Mouse (Mus musculus) forebrain, embryonic 13.5 days (tissue): Measurements from ENCODE around the gene Smarcal1. TPM values are rescaled to one million over a fixed set of nuclear protein-coding genes. Genes with fewer than 3 reads are reported as not detected.
A peak's percentile ranks its signal among the peaks of the same experiment; 100 is the strongest.

Source experiments
- ATAC-seq: fragments of 200-750 bp; cut with Nextera tagmentation; 2 replicates; pipeline ENCODE4 v1.8.0; 2017
- H3K27ac ChIP-seq: fragments of 300-500 bp; sonication (generic); 2 replicates; pipeline ENCODE4 v1.5.1; 2015; ENCODE audit warnings: inconsistent platforms, mild to moderate bottlenecking, moderate library complexity
- H3K27me3 ChIP-seq: fragments of 300-500 bp; sonication (generic); 2 replicates; pipeline ENCODE4 v1.6.1; 2015; ENCODE audit warnings: mild to moderate bottlenecking, inconsistent platforms
- H3K36me3 ChIP-seq: fragments of 300-500 bp; sonication (generic); 2 replicates; pipeline ENCODE4 v1.6.1; 2015; ENCODE audit warnings: mild to moderate bottlenecking, inconsistent platforms; ENCODE audit not compliant: poor library complexity, severe bottlenecking
- H3K4me1 ChIP-seq: fragments of 300-500 bp; sonication (generic); 2 replicates; pipeline ENCODE4 v1.6.1; 2015; ENCODE audit warnings: inconsistent platforms
- H3K4me2 ChIP-seq: fragments of 300-500 bp; sonication (generic); 2 replicates; pipeline ENCODE4 v1.6.1; 2015; ENCODE audit warnings: inconsistent platforms, mild to moderate bottlenecking, moderate library complexity
- H3K4me3 ChIP-seq: fragments of 300-500 bp; sonication (generic); 2 replicates; pipeline ENCODE4 v1.5.1; 2015; ENCODE audit warnings: mild to moderate bottlenecking, inconsistent platforms
- H3K9ac ChIP-seq: fragments of 300-500 bp; sonication (generic); 2 replicates; pipeline ENCODE4 v1.6.1; 2015; ENCODE audit warnings: mild to moderate bottlenecking, inconsistent platforms
- H3K9me3 ChIP-seq: fragments of 300-500 bp; sonication (generic); replicated peaks from 2 replicates; pipeline ENCODE4 v1.6.1; 2016; ENCODE audit warnings: inconsistent platforms
- WGBS: fragments of 180-500 bp; shearing (Covaris S2); methylation state at CpG from one replicate; pipeline ENCODE4 v1.1.7; 2015; 5-methylcytosine and 5-hydroxymethylcytosine counted together
- polyA plus RNA-seq: library from polyadenylated mRNA; unstranded; fragments of >200 nt; fragmentation: Nextera tagmentation; extraction: Ambion mirVana; gene quantifications from 2 replicates; pipeline ENCODE4 v1.2.1, GENCODE M21; 2015

Smarcal1 gene
- polyA plus RNA-seq, 1 experiment from 2014 or later: 24.2 TPM

- H3K27ac ChIP-seq: no peak overlapping the region
- no peaks in the 10 kb centered on the region for H3K9me3 ChIP-seq
- H3K4me1 ChIP-seq: peaks cover 22% of the 10 kb centered on the region
- H3K36me3 ChIP-seq: no peaks in the 10 kb centered on the region
- ATAC-seq: no peak
- H3K4me2 ChIP-seq: no peak overlapping the region
- H3K27me3 ChIP-seq: peaks cover 5% of the 10 kb centered on the region
- WGBS: 63% methylated on average over 7 of the region's 7 CpGs
- no peak overlapping the region for H3K4me3 ChIP-seq
- no peak overlapping the region for H3K9ac ChIP-seq
These were observed 9.0 kb upstream of the Smarcal1 start for GRCm38 (mm10) chr1:72574047-72574446.

- ATAC-seq: no peak
- Histone ChIP-seq H3K4me1 (peaks cover 22% of the 10 kb centered on the region), H3K9ac (no peak overlapping the region), H3K36me3 (no peaks in the 10 kb centered on the region), H3K4me2 (no peak overlapping the region), H3K27ac (no peak overlapping the region), H3K9me3 (no peaks in the 10 kb centered on the region), H3K27me3 (peaks cover 5% of the 10 kb centered on the region), H3K4me3 (no peak overlapping the region)
- 61% methylated on average over 7 of the region's 7 CpGs for WGBS
These were observed 8.4 kb upstream of the Smarcal1 start for GRCm38 (mm10) chr1:72574608-72575007.

- no peak overlapping the region for H3K4me3 ChIP-seq
- H3K9ac ChIP-seq: no peak overlapping the region
- H3K27ac ChIP-seq: no peak overlapping the region
- H3K4me2 ChIP-seq: no peak overlapping the region
- H3K9me3 ChIP-seq: no peaks in the 10 kb centered on the region
- H3K27me3 ChIP-seq: peaks cover 5% of the 10 kb centered on the region
- 58% methylated on average over 4 of the region's 4 CpGs for WGBS
- no peak for ATAC-seq
- peaks cover 22% of the 10 kb centered on the region for H3K4me1 ChIP-seq
- H3K36me3 ChIP-seq: no peaks in the 10 kb centered on the region
These were observed 7.9 kb upstream of the Smarcal1 start for GRCm38 (mm10) chr1:72575121-72575520.

- peak overlapping the region; percentile 36; the same call in 1 of the 2 replicates for H3K27ac ChIP-seq
- peak; percentile 34 for ATAC-seq
- H3K4me1 ChIP-seq: peaks cover 22% of the 10 kb centered on the region
- H3K36me3 ChIP-seq: no peaks in the 10 kb centered on the region
- no peak overlapping the region for H3K9ac ChIP-seq
- 1% methylated on average over 12 of the region's 12 CpGs for WGBS
- no peaks in the 10 kb centered on the region for H3K9me3 ChIP-seq
- H3K4me2 ChIP-seq: peak overlapping the region; percentile 47
- H3K27me3 ChIP-seq: peaks cover 5% of the 10 kb centered on the region
- no peak overlapping the region; the same call in 1 of the 2 replicates for H3K4me3 ChIP-seq
These were observed 5.5 kb upstream of the Smarcal1 start for GRCm38 (mm10) chr1:72577481-72577922.

DNA sequence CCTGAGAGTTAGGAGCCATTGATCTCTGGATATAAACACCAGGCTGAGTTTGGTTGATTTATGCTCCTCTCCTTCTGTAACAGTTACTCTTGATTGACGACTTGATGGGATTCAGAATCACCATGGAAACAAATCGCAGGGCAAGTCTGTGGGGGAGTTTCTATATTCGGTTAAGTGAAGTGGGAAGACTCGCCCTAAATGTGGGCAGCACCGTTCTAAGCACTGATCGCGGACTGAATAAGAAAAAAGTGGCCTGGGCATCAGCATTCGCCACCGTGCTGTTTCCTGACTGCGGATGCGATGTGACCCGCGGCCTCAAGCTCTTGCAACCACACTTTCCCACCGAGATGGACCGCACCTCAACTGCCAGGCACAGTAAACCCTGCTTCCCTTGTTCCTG is 4.7 kb upstream of the Smarcal1 start:
- WGBS: 29% methylated on average over 15 of the region's 15 CpGs
- H3K4me3 ChIP-seq: peak overlapping the region; percentile 15; the same call in 1 of the 2 replicates
- no peak overlapping the region for H3K27ac ChIP-seq
- H3K9me3 ChIP-seq: no peaks in the 10 kb centered on the region
- H3K4me1 ChIP-seq: peaks cover 22% of the 10 kb centered on the region
- no peak overlapping the region for H3K9ac ChIP-seq
- H3K4me2 ChIP-seq: peak overlapping the region; percentile 47
- H3K36me3 ChIP-seq: no peaks in the 10 kb centered on the region
- no peak for ATAC-seq
- H3K27me3 ChIP-seq: peaks cover 5% of the 10 kb centered on the region

- 24% methylated on average over 4 of the region's 4 CpGs for whole genome bisulfite sequencing
- Histone ChIP-seq H3K4me1 (peaks cover 25% of the 10 kb centered on the region), H3K4me3 (peak overlapping the region; percentile 15; the same call in 1 of the 2 replicates), H3K4me2 (peak overlapping the region; percentile 47), H3K9me3 (no peaks in the 10 kb centered on the region), H3K9ac (no peak overlapping the region), H3K36me3 (no peaks in the 10 kb centered on the region), H3K27me3 (peaks cover 5% of the 10 kb centered on the region), H3K27ac (no peak overlapping the region)
- ATAC-seq: no peak
These were observed 4.2 kb upstream of the Smarcal1 start for GRCm38 (mm10) chr1:72578806-72579205.

GRCm38 (mm10) chr1:72583906-72584305 is 855 bp downstream of the Smarcal1 start:
- no peak for ATAC-seq
- 0 out of 2 replicates have a peak overlapping the region, but pooled peaks have one; percentile 88 for H3K27ac ChIP-seq
- peaks cover 15% of the 10 kb centered on the region for H3K4me1 ChIP-seq
- peak overlapping the region; percentile 76 for H3K9ac ChIP-seq
- H3K27me3 ChIP-seq: no peaks in the 10 kb centered on the region
- H3K36me3 ChIP-seq: peaks cover 33% of the 10 kb centered on the region
- peak overlapping the region; percentile 73 for H3K4me2 ChIP-seq
- H3K4me3 ChIP-seq: peak overlapping the region; percentile 72
- WGBS: 77% methylated on average over 4 of the region's 4 CpGs
- H3K9me3 ChIP-seq: no peaks in the 10 kb centered on the region

DNA sequence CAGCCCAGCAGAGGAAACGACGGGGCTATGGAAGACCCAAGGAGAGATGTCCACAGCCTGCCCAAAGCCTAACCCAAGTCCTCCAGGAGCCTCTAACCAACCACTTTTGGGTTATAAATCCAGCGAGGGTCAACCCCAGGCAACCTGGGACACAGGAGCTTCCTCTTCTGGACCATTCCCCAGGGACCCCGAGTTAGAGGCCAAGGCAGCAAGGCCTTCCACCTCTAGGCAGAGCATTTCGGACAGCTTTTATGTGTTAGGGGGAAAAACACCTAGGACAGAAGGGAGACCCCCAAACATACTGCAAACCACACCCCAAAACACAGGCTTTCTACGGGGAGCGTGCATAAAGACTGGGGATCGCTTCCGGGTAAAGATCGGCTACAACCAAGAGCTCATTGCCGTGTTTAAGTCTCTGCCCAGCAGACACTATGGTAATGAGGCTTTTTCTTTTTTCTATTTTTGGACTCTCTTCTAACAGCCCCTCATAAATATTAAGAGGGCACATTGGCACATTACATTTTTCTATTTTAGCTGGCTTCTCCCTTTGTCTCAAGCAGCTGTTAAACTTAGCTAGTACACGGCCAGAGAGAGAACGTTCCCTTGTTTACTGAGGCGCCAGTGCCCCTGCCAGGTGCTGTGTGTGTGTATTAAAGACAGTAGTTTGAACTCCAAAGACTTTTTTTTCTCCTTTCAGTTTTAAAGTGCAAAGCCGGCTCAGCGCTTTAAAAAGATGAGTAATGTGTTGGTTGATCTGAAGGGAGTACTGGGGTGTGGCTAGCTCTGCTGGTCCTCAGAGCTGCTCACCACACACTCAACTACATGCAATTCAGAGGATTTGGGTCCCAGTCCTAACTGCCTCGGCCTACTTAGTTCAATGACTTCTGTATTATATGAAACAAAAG is 3.2 kb downstream of the Smarcal1 start:
- ATAC-seq: no peak
- no peak overlapping the region for H3K27ac ChIP-seq
- H3K4me2 ChIP-seq: no peak overlapping the region
- H3K4me1 ChIP-seq: peaks cover 15% of the 10 kb centered on the region
- 88% methylated on average over 17 of the region's 17 CpGs for WGBS
- no peaks in the 10 kb centered on the region for H3K27me3 ChIP-seq
- no peak overlapping the region for H3K9ac ChIP-seq
- H3K4me3 ChIP-seq: no peak overlapping the region
- no peaks in the 10 kb centered on the region for H3K9me3 ChIP-seq
- peaks cover 46% of the 10 kb centered on the region for H3K36me3 ChIP-seq

GRCm38 (mm10) chr1:72587532-72587931 is 4.5 kb downstream of the Smarcal1 start:
- Histone ChIP-seq H3K4me1 (peaks cover 15% of the 10 kb centered on the region), H3K4me3 (no peak overlapping the region), H3K36me3 (peaks cover 59% of the 10 kb centered on the region), H3K9ac (no peak overlapping the region), H3K4me2 (no peak overlapping the region), H3K27me3 (no peaks in the 10 kb centered on the region), H3K27ac (no peak overlapping the region), H3K9me3 (no peaks in the 10 kb centered on the region)
- ATAC-seq: no peak
- WGBS: 89% methylated on average over 15 of the region's 15 CpGs

DNA sequence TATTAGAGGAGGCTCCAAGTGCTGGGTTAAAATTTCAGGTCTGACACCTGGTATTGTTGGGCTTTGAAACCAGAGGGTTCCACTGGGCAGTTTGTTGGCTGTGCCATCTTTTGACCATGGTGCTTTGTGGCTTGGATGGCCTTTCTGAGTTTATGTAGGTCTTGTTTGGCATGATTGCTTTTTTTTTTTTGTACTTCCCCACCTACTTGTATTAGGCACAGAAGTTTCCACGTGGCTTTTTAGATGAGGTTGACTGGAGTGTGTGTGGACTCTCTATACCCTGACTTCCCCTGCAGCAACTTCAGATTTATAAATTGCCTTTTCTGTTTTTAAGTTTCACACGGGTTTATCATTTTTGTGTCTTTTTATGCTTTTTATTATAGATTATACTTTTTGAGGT is 5.7 kb downstream of the Smarcal1 start:
- no peak overlapping the region for H3K9ac ChIP-seq
- H3K27ac ChIP-seq: no peak overlapping the region
- 85% methylated on average over 2 of the region's 2 CpGs for WGBS
- no peak overlapping the region for H3K4me2 ChIP-seq
- no peak for ATAC-seq
- H3K4me1 ChIP-seq: peaks cover 19% of the 10 kb centered on the region
- H3K9me3 ChIP-seq: no peaks in the 10 kb centered on the region
- no peaks in the 10 kb centered on the region for H3K27me3 ChIP-seq
- peaks cover 70% of the 10 kb centered on the region for H3K36me3 ChIP-seq
- no peak overlapping the region for H3K4me3 ChIP-seq

DNA sequence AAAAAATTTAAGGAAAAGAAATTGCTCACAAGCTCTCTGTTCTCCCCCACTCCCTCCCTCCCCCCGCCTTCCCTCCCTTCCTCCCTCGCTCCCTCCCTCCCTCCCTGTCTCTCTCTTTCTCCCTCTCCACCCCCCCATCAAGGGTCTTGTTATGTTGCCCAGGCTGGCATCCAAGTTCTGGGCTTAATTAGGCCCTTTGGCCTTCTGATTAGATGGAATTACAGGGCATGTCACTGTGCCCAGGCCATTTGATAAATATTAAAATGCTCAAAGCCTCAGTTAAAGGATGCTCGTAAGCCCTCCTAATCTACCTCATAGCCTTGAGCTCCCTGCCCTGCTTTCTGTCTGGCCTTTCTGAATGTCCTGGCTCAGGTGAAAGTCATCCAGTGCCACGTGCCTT is 7.6 kb downstream of the Smarcal1 start:
- H3K4me2 ChIP-seq: no peak overlapping the region
- no peaks in the 10 kb centered on the region for H3K27me3 ChIP-seq
- WGBS: 69% methylated on average over 4 of the region's 4 CpGs
- H3K4me1 ChIP-seq: peaks cover 6% of the 10 kb centered on the region; the same call in 1 of the 2 replicates
- no peak overlapping the region for H3K4me3 ChIP-seq
- no peak overlapping the region for H3K27ac ChIP-seq
- no peak for ATAC-seq
- peaks cover 78% of the 10 kb centered on the region for H3K36me3 ChIP-seq
- no peak overlapping the region for H3K9ac ChIP-seq
- H3K9me3 ChIP-seq: no peaks in the 10 kb centered on the region

- H3K4me3 ChIP-seq: no peak overlapping the region
- H3K9ac ChIP-seq: no peak overlapping the region
- no peak overlapping the region for H3K27ac ChIP-seq
- H3K4me1 ChIP-seq: peaks cover 6% of the 10 kb centered on the region; the same call in 1 of the 2 replicates
- ATAC-seq: no peak
- H3K9me3 ChIP-seq: no peaks in the 10 kb centered on the region
- WGBS: 92% methylated on average over 3 of the region's 3 CpGs
- no peaks in the 10 kb centered on the region for H3K27me3 ChIP-seq
- H3K4me2 ChIP-seq: no peak overlapping the region
- H3K36me3 ChIP-seq: peaks cover 78% of the 10 kb centered on the region
These were observed 9.3 kb downstream of the Smarcal1 start for GRCm38 (mm10) chr1:72592350-72592749.
